Mouse (Mus musculus) C2C12 (cell line): Measurements from ENCODE around the gene Nup155.

Source experiments
- CTCF ChIP-seq: IDR thresholded peaks from one replicate; pipeline ENCODE4 v1.5.1; 2011; ENCODE audit not compliant: control insufficient read depth, insufficient read depth, insufficient read length
- MAX ChIP-seq: IDR thresholded peaks from one replicate; pipeline ENCODE4 v1.6.1; 2011; ENCODE audit warnings: mild to moderate bottlenecking, control low read depth
- USF1 ChIP-seq: IDR thresholded peaks from one replicate; pipeline ENCODE4 v1.6.1; 2011; ENCODE audit warnings: low read depth, mild to moderate bottlenecking, control low read depth, moderate library complexity

DNA sequence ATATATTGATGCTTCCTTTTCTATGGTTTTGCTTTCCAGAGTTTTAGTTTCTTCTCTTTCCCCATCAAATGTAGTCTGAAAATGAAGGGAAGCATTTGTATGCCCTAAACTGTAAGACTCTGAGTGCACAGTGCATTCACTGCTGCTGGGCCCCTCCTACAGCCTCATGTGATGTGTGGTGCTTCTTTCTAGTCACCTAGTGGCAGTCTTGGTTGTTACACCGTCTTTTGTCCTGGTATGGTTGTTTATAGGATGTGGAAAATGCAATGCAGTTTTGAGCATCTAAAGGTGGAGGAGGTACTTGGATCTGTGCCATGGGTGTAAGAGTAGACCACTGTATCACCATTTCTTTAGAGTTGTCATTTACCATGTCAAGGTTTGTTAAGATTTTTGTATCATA is 20.2 kb downstream of the Nup155 start:
- TF ChIP-seq CTCF (no peak), USF1 (no peak), MAX (no peak)
